11 mouse cellular contexts compared by ENCODE assay signal in the genomic region with DNA sequence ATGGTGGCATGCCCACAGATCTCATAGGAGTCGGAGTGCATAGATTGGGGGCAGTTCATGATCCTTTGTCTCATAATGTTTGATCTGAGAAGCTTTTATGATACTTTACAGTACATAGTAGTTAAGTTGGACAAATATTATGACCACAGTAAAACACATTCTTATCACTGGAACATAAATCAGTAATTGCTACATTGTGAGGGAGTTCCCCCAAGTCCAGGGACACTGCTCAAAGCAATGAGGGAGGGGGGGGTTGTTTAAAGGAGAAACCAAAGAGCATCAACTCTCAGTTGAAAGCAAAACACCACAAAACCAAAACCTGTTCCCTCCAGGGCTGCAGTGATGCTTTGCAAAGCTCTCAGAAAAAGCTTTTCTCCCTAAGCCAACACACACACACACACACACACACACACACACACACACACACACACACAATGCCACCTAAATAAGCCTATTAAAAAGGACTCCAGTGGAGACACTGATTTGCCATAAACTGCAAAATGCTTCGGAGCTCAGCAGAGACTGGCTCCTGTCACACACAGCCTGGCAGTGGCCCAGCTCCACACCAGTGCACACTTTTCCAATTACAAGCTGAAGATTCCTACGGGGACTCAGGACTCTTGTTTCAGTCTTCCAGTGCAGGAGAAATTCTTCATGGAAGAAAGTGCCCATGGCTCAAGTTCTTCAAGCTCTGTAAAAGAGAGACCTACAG.
A peak's percentile ranks its signal among the peaks of the same experiment; 100 is the strongest.
DNase-seq lines count a peak whose midpoint lies in the region; ATAC-seq lines count a peak whose summit lies in the region.
"Had no signal": no experiment of that assay in that cellular context is flagged by ENCODE, and none has a peak within 500 bp of the region (broad histone marks: within the 10 kb centered on the region; RNA-seq: fewer than 3 reads in every experiment).

No protein-coding gene starts in this region.

- H3K4me1 ChIP-seq in kidney, embryonic 15.5 days: peaks cover 19% of the 10 kb centered on the region

- H3K4me3 ChIP-seq in kidney, embryonic 15.5 days (replicated peaks): no peak overlapping the region
- H3K4me3 ChIP-seq: embryonic facial prominence, embryonic 13.5 days; limb, embryonic 15.5 days had no signal

- no peak overlapping the region for H3K27ac ChIP-seq in kidney, embryonic 15.5 days
- H3K27ac ChIP-seq: embryonic facial prominence, embryonic 13.5 days; limb, embryonic 15.5 days had no signal

- WGBS in kidney, embryonic 15.5 days: 27% methylated on average over 3 of the region's 3 CpGs

- H3K9me3 ChIP-seq in kidney, embryonic 15.5 days (replicated peaks): no peaks in the 10 kb centered on the region
- H3K9me3 ChIP-seq: embryonic facial prominence, embryonic 13.5 days; limb, embryonic 15.5 days had no signal

- peak; percentile 28 for DNase-seq in adrenal gland, postnatal 10 days
- DNase-seq in adrenal gland, adult 8-10 months: no peak
- DNase-seq in kidney, adult 18-20 months: peak; percentile 27
- peak; percentile 49 for DNase-seq in testis, postnatal 10 days (ENCODE audit: low spot score)
- DNase-seq in testis, postnatal 14 days (ENCODE audit: low spot score): no peak
- peak; percentile 13 for DNase-seq in retina, postnatal 7 days (ENCODE audit: low read depth, low spot score)
- no peak for DNase-seq in embryo, embryonic 11 days
- DNase-seq: gastrocnemius, postnatal 25 days had no signal

- no peaks in the 10 kb centered on the region for H3K36me3 ChIP-seq in kidney, embryonic 15.5 days
- H3K36me3 ChIP-seq: embryonic facial prominence, embryonic 13.5 days; limb, embryonic 15.5 days had no signal

- no peak overlapping the region for H3K4me2 ChIP-seq in kidney, embryonic 15.5 days
- H3K4me2 ChIP-seq: embryonic facial prominence, embryonic 13.5 days; limb, embryonic 15.5 days had no signal

- no peak for ATAC-seq in kidney, embryonic 15.5 days (replicated peaks; ENCODE audit: low FRiP score)

- H3K27me3 ChIP-seq in kidney, embryonic 15.5 days: 0 out of 2 replicates have a peak, but pooled peaks cover 3% of the 10 kb centered on the region

- no peak overlapping the region for H3K9ac ChIP-seq in kidney, embryonic 15.5 days
- H3K9ac ChIP-seq: embryonic facial prominence, embryonic 13.5 days; limb, embryonic 15.5 days had no signal

Comparison
In these comparisons a context has a peak if more than half of its experiments do, and no peak if none do; other contexts are left out.
1. DNase-seq: peak in adrenal gland, postnatal 10 days (single experiment), kidney, adult 18-20 months (single experiment), testis, postnatal 10 days (single experiment) and retina, postnatal 7 days (single experiment); none in adrenal gland, adult 8-10 months (single experiment), testis, postnatal 14 days (single experiment) and embryo, embryonic 11 days (single experiment).